Mouse (Mus musculus): ENCODE data around the gene Spop. TPM values are rescaled to one million over a fixed set of nuclear protein-coding genes. Genes with fewer than 3 reads are reported as not detected.
A peak's percentile ranks its signal among the peaks of the same experiment; 100 is the strongest.
"Not testable (repeated sequence)": the region's sequence is repeated elsewhere in the genome, so short reads cannot be mapped to it uniquely, and the experiment has no call there.

Spop gene
- total RNA-seq, 2 experiments from 2014 or later: 61.7 to 75.5 TPM

GRCm38 (mm10) chr11:95490104-95490503 lies 76.2 kb downstream of the Spop start:
- ATAC-seq (replicated peaks; ENCODE audit: low FRiP score, poor library complexity, severe bottlenecking): no peak

- no peak for ATAC-seq (replicated peaks; ENCODE audit: low FRiP score, poor library complexity, severe bottlenecking)
Observed at GRCm38 (mm10) chr11:95492256-95492655, 78.4 kb downstream of the Spop start.

GRCm38 (mm10) chr11:95493010-95493409 lies 79.1 kb downstream of the Spop start:
- no peak for ATAC-seq (replicated peaks; ENCODE audit: low FRiP score, poor library complexity, severe bottlenecking)

- no peak for ATAC-seq (replicated peaks; ENCODE audit: low FRiP score, poor library complexity, severe bottlenecking)
Observed at GRCm38 (mm10) chr11:95493950-95494349, 80.1 kb downstream of the Spop start.

- no peak for ATAC-seq (replicated peaks; ENCODE audit: low FRiP score, poor library complexity, severe bottlenecking)
Observed at GRCm38 (mm10) chr11:95494374-95494773, 80.5 kb downstream of the Spop start.

- no peak for ATAC-seq (replicated peaks; ENCODE audit: low FRiP score, poor library complexity, severe bottlenecking)
Observed at GRCm38 (mm10) chr11:95495883-95496282, 82.0 kb downstream of the Spop start.

- no peak for ATAC-seq (replicated peaks; ENCODE audit: low FRiP score, poor library complexity, severe bottlenecking)
Observed at GRCm38 (mm10) chr11:95497921-95498320, 84.0 kb downstream of the Spop start.

GRCm38 (mm10) chr11:95500412-95500811 lies 86.5 kb downstream of the Spop start:
- ATAC-seq (replicated peaks; ENCODE audit: low FRiP score, poor library complexity, severe bottlenecking): no peak

- ATAC-seq (replicated peaks; ENCODE audit: low FRiP score, poor library complexity, severe bottlenecking): no peak
Observed at GRCm38 (mm10) chr11:95500836-95501235, 87.0 kb downstream of the Spop start.

GRCm38 (mm10) chr11:95501826-95502225 lies 87.9 kb downstream of the Spop start:
- ATAC-seq (replicated peaks; ENCODE audit: low FRiP score, poor library complexity, severe bottlenecking): not testable (repeated sequence)

GRCm38 (mm10) chr11:95503581-95504180 lies 89.8 kb downstream of the Spop start:
- ATAC-seq (replicated peaks; ENCODE audit: low FRiP score, poor library complexity, severe bottlenecking): no peak

GRCm38 (mm10) chr11:95504271-95504731 lies 90.4 kb downstream of the Spop start:
- ATAC-seq (replicated peaks; ENCODE audit: low FRiP score, poor library complexity, severe bottlenecking): no peak

- ATAC-seq (replicated peaks; ENCODE audit: low FRiP score, poor library complexity, severe bottlenecking): no peak
Observed at GRCm38 (mm10) chr11:95507041-95507716, 93.3 kb downstream of the Spop start.

- ATAC-seq (replicated peaks; ENCODE audit: low FRiP score, poor library complexity, severe bottlenecking): no peak
Observed at GRCm38 (mm10) chr11:95507785-95508184, 93.9 kb downstream of the Spop start.

GRCm38 (mm10) chr11:95508211-95508926 lies 94.5 kb downstream of the Spop start:
- no peak for ATAC-seq (replicated peaks; ENCODE audit: low FRiP score, poor library complexity, severe bottlenecking)

GRCm38 (mm10) chr11:95509126-95509717 lies 95.3 kb downstream of the Spop start:
- ATAC-seq (replicated peaks; ENCODE audit: low FRiP score, poor library complexity, severe bottlenecking): 0 out of 2 replicates have a peak, but pooled peaks have one; percentile 10

- no peak for ATAC-seq (replicated peaks; ENCODE audit: low FRiP score, poor library complexity, severe bottlenecking)
Observed at GRCm38 (mm10) chr11:95510631-95511030, 96.8 kb downstream of the Spop start.

GRCm38 (mm10) chr11:95511919-95512318 lies 98.0 kb downstream of the Spop start:
- no peak for ATAC-seq (replicated peaks; ENCODE audit: low FRiP score, poor library complexity, severe bottlenecking)

- no peak for ATAC-seq (replicated peaks; ENCODE audit: low FRiP score, poor library complexity, severe bottlenecking)
Observed at GRCm38 (mm10) chr11:95512383-95512782, 98.5 kb downstream of the Spop start.

- no peak for ATAC-seq (replicated peaks; ENCODE audit: low FRiP score, poor library complexity, severe bottlenecking)
Observed at GRCm38 (mm10) chr11:95513461-95514297, 99.8 kb downstream of the Spop start.

All from erythroid progenitor cell, adult 5-6 weeks (primary cell).